Mouse (Mus musculus) B cell, adult 62 days (primary cell): ENCODE results near the gene Usp49. TPM values are rescaled to one million over a fixed set of nuclear protein-coding genes. Genes with fewer than 3 reads are reported as not detected.

Experiments
- total RNA-seq: library from RNA; stranded (reverse); gene quantifications from 4 replicates; pipeline ENCODE4 v1.2.4, GENCODE M21; 2023

Usp49 gene
- 6.7 to 9.7 TPM (median 8.1 TPM) in 4 replicates for total RNA-seq

DNA sequence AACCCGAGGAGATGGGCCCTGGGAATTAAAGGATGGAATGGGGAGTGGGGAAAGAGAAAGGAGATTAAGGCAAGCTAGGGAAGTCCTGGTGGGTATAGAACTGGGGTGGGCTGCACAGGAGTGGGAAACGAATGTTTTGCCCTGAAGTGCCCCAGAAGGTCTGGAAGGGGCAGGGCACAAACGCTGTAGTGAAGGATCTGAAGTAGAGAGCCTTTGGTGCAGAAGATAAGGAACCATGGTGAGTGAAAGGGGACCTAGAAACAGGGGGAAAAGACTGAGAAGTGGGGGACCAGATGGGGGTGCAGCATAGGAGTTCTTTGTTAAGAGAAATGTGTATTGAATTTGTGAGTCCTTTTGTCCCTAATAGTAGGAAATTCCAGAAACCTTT lies at the start of gene Usp49:
TSS of gene Usp49 (plus strand) at position 13 of the 388 bp plus-strand sequence.

DNA sequence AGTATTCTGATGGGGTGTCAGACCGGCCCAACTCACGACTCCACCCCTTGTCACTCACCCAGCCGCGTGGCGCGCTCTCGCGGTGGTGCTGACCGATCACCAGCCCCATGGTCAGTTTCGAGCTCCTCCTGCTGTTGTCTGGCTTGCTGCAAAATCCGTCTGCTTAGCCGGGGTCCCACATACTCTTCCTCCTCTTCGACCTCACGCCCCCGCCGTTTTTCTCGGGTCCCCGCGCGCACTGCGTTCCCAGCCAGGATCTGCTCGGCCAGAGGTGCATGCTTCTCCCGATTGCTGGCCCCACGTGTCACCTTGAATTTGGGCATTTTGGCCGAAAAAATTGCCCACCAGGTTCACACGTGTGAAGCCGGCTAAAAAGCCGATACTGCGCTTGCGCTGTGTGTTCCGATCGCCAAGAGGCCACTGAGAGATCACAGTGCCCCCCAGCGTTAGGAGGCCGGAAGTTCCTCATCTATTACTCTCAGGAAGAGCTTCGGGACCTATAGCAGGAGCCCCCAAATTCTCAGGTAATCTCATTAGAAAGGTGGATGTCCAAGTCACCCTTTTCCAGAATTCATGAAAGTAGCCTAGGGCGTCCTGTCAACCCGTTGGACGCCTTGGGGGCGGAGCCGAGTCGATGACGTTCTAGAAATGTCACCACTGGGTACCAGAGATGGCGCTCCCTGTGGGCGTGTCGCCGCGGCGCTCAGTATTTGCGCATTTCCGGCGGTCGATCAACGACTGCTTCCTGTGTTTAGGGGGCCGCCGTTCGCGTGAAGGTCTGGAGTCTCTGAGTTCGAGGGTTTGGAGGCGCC lies 19.4 kb upstream of the Usp49 start, which contains the start of the genes Bysl, Med20 and Gm20517:
TSS of gene Bysl (minus strand) at position 644 of the 812 bp plus-strand sequence.
TSS of gene Med20 (plus strand) at position 734 of the 812 bp plus-strand sequence.
TSS of gene Gm20517 (plus strand) at position 741 of the 812 bp plus-strand sequence.

DNA sequence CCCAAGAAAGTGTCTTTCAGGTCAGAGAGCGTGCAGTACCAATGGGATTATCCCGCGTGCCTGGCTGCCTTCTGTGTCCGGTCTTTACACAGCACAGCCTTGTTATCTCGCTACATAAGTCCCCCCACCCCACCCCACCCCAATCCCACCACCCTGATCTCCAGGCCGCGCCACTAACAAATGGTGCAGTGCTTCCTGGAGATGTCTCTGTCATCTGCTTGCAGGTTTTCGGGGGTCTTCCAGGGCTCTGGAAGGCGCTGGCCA lies 57.8 kb downstream of the Usp49 start, which contains the start of gene Tomm6:
TSS of gene Tomm6 (minus strand) at position 43 of the 264 bp plus-strand sequence.

DNA sequence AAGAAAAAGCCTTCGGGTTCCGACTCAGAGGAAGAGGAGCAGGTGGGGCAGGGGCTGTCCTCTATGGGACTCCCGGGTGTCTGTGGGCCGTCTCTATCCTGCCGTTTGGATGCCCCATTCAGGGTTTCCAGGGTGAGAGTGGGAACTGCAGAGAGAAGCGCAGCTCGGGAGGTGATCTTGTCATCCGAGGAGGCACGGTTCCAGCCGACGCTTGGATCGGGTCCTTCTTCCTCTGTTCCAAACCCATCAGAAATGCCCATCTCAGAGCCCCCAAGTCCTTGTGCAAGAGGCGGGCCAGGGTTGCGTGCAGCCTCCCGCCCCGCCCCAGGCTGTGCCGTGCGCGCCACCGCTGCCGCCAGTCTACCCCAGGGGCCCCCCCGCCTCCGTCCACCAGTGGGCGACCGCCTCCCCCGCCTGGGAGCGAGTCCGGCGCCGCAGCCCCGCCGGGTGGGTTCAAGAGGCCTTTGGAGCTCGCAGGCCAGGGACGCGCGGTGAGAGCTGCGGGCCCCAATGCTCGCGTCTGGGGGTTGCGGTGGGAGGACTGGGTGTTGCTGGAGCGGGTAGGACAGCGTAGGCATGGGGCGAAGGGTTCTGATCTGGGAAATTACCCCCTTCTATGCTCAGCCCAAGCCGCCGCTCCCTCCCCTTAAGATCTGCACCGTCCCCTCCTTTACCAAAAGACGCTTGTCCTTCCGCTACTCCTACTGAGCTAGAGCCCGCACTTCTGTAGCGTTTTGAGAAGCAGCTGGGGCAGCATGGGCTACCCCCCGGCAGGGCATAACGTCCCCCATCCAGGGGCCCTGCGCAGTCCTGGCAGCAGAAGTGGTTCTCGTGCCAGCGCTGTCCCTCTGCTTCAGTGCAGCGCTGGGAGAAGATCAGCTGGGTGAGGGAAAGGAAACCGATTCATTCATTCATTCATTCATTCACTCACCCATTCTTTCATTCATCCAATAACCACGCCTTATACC lies 58.4 kb downstream of the Usp49 start, which contains the start of gene Frs3:
TSS of gene Frs3 (plus strand) at position 423 of the 968 bp plus-strand sequence.

DNA sequence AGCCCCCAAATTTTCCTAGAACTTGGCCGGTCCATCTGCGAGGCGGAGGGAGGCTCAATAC lies 63.8 kb downstream of the Usp49 start, which contains the start of gene Gm21981:
TSS of gene Gm21981 (minus strand) at position 14 of the 61 bp plus-strand sequence.

DNA sequence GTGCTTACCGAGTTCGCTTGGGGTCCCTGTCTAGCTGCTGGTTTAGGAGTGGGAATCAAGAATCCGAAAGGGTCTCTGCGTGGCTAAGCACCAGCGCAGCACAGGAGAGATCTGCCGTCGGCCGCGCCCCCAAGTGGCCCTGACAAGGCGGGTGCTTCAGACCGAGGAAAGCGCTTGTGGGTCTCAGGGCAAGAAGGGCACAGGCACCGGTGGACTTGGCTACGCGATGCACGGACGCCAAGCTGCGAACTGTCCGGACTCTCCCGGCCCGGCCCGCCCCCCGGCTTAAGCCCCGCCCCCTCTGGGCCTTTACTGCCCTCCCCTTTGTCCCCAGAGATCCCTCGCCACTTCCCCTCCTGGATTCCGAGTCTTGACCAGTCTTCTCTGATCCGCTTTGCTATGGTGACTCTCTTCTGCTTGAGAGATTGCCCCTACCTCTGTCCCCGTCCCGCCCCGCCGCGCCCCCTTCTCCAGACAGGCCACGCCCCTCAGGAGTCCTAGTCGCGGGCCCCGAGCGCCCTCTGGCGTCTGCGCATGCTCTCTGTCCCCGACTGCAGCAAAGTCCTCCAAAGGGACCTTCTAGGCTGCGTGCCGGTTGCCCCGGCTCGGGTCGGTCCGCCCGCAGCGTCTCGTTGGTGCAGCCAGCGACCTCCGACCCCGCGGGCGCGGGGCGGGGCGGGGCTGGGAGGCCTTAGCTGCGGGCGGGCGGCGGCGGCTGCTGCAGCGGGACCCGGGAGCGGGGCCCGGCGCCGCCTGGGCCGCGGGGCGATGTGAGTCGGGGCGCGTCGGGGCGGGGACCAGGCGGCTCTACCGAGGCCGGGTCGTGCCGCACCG lies 64.2 kb downstream of the Usp49 start, which contains the start of gene Prickle4:
TSS of gene Prickle4 (minus strand) at position 234 of the 834 bp plus-strand sequence.

DNA sequence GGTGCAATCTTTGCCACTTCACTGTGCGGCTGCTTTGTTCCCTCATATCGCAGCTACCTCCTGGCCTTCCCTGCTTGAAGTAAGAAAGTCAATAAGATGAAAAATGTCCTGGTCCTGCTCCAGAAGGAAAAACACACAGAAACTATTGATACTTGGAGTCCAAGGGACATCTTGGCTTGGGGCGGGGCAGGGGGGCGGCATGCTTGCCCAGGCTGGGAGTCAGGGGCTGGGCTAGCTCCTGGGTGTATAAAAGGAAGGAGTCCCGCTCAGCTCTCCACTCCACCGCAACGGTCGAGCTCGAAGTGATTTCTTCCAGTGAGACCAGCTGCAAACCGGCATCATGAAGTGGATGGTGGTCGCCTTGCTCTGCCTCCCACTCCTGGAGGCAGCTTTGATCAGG lies 96.1 kb downstream of the Usp49 start, which contains the start of gene Pgc:
TSS of gene Pgc (plus strand) at position 277 of the 400 bp plus-strand sequence.

Other genes starting within 250 kb of the Usp49 start
- 1.1 to 1.8 TPM (median 1.4 TPM) in 4 replicates for gene Guca1b, start 245.3 kb upstream of the Usp49 start, total RNA-seq
- 0.91 TPM in 1 of 4 replicates, not detected in the others for gene Guca1a, start 230.1 kb upstream of the Usp49 start, total RNA-seq
- not detected in 4 replicates for gene AI661453, start 194.1 kb upstream of the Usp49 start, total RNA-seq
- not detected in 4 replicates for gene 1700001C19Rik, start 193.3 kb upstream of the Usp49 start, total RNA-seq
- 76.6 to 85.3 TPM (median 77.8 TPM) in 4 replicates for gene Taf8, start 128.4 kb upstream of the Usp49 start, total RNA-seq
- 147 to 192 TPM (median 161 TPM) in 4 replicates for gene Ccnd3, start 125.6 kb upstream of the Usp49 start, total RNA-seq
- 13.3 to 15.3 TPM (median 14.3 TPM) in 4 replicates for gene Bysl, start 19.2 kb upstream of the Usp49 start, total RNA-seq
- gene Med20, start 19.1 kb upstream of the Usp49 start, total RNA-seq = 61.8 to 75.2 TPM (median 65.8 TPM) in 4 replicates
- gene Gm20517, start 19.1 kb upstream of the Usp49 start, total RNA-seq = 2.9 to 7.7 TPM (median 6.3 TPM) in 4 replicates
- gene Tomm6, start 57.7 kb downstream of the Usp49 start, total RNA-seq = 139 to 163 TPM (median 141 TPM) in 4 replicates
- gene Frs3, start 58.3 kb downstream of the Usp49 start, total RNA-seq = 0.41 to 4.3 TPM (median 1.3 TPM) in 4 replicates
- 0.24 TPM in 1 of 4 replicates, not detected in the others for gene Gm21981, start 63.8 kb downstream of the Usp49 start, total RNA-seq
- gene Prickle4, start 64.0 kb downstream of the Usp49 start, total RNA-seq = not detected in 4 replicates
- not detected in 4 replicates for gene Pgc, start 96.2 kb downstream of the Usp49 start, total RNA-seq
- gene Tfeb, start 106.3 kb downstream of the Usp49 start, total RNA-seq = 173 to 190 TPM (median 184 TPM) in 4 replicates
- gene Mdfi, start 204.0 kb downstream of the Usp49 start, total RNA-seq = not detected in 4 replicates